ENCODE assay signal across 12 mouse cellular contexts in genomic region chr10:79553176-79553575, GRCm38 (mm10). TPM values are rescaled to one million over a fixed set of nuclear protein-coding genes. Genes with fewer than 3 reads are reported as not detected.
A peak's percentile ranks its signal among the peaks of the same experiment; 100 is the strongest.
DNase-seq lines count a peak whose midpoint lies in the region; ATAC-seq lines count a peak whose summit lies in the region.
"Had no signal": no experiment of that assay in that cellular context is flagged by ENCODE, and none has a peak within 500 bp of the region (broad histone marks: within the 10 kb centered on the region; RNA-seq: fewer than 3 reads in every experiment).

No protein-coding gene starts in this region.

- peak overlapping the region; percentile 78 for H3K4me2 ChIP-seq in forebrain, embryonic 12.5 days
- peak overlapping the region; percentile 85; the same call in 1 of the 2 replicates for H3K4me2 ChIP-seq in neural tube, embryonic 14.5 days (ENCODE audit: low read depth, low read length)

- H3K27me3 ChIP-seq in forebrain, embryonic 12.5 days = no peaks in the 10 kb centered on the region
- no peaks in the 10 kb centered on the region for H3K27me3 ChIP-seq in limb, embryonic 10.5 days (ENCODE audit: low read depth, poor library complexity, severe bottlenecking)
- no peaks in the 10 kb centered on the region for H3K27me3 ChIP-seq in neural tube, embryonic 14.5 days (ENCODE audit: control insufficient read depth, insufficient read depth, low read length)

- H3K27ac ChIP-seq in forebrain, embryonic 12.5 days = no peak overlapping the region
- H3K27ac ChIP-seq in limb, embryonic 10.5 days = no peak overlapping the region
- H3K27ac ChIP-seq in neural tube, embryonic 14.5 days (ENCODE audit: low read depth, low read length) = no peak overlapping the region

- no peak for ATAC-seq in forebrain, embryonic 12.5 days (ENCODE audit: low FRiP score)
- ATAC-seq in neural tube, embryonic 14.5 days (ENCODE audit: low read depth) = no peak
- ATAC-seq in CD4-positive, CD25-positive, alpha-beta regulatory T cell, adult 4 months = no peak

- H3K4me3 ChIP-seq in forebrain, embryonic 12.5 days (replicated peaks) = peak overlapping the region; percentile 96; the same call in 1 of the 2 replicates
- H3K4me3 ChIP-seq in limb, embryonic 10.5 days = peak overlapping the region; percentile 98
- peak overlapping the region; percentile 83 for H3K4me3 ChIP-seq in neural tube, embryonic 14.5 days (ENCODE audit: low read depth, low read length)

- peak overlapping the region; percentile 98; the same call in 1 of the 2 replicates for H3K9ac ChIP-seq in forebrain, embryonic 12.5 days
- H3K9ac ChIP-seq in neural tube, embryonic 14.5 days (replicated peaks; ENCODE audit: low read depth, low read length) = no peak overlapping the region

- 92% methylated on average over 6 of the region's 6 CpGs for WGBS in forebrain, embryonic 12.5 days
- 94% methylated on average over 6 of the region's 6 CpGs for WGBS in limb, embryonic 10.5 days
- WGBS in neural tube, embryonic 14.5 days = 90% methylated on average over 6 of the region's 6 CpGs

- H3K36me3 ChIP-seq in forebrain, embryonic 12.5 days (replicated peaks) = peaks cover 24% of the 10 kb centered on the region
- H3K36me3 ChIP-seq in limb, embryonic 10.5 days = peaks cover 33% of the 10 kb centered on the region
- H3K36me3 ChIP-seq in neural tube, embryonic 14.5 days (ENCODE audit: control insufficient read depth, insufficient read depth, low read length) = peaks cover 20% of the 10 kb centered on the region
- H3K36me3 ChIP-seq: G1E had no signal

- H3K4me1 ChIP-seq in forebrain, embryonic 12.5 days = peaks cover 29% of the 10 kb centered on the region
- peaks cover 30% of the 10 kb centered on the region for H3K4me1 ChIP-seq in limb, embryonic 10.5 days
- peaks cover 13% of the 10 kb centered on the region for H3K4me1 ChIP-seq in neural tube, embryonic 14.5 days (ENCODE audit: control insufficient read depth, insufficient read depth, low read length)

- no peaks in the 10 kb centered on the region for H3K9me3 ChIP-seq in forebrain, embryonic 12.5 days
- no peaks in the 10 kb centered on the region for H3K9me3 ChIP-seq in limb, embryonic 10.5 days (replicated peaks)
- H3K9me3 ChIP-seq in neural tube, embryonic 14.5 days (ENCODE audit: control insufficient read depth, low read length) = no peaks in the 10 kb centered on the region

- peak; percentile 7 for DNase-seq in kidney, postnatal 10 days
- no peak for DNase-seq in kidney, adult 9 months
- peak; percentile 24 for DNase-seq in limb, embryonic 10.5 days (ENCODE audit: low spot score)
- DNase-seq in layer of hippocampus, adult 8-10 months (ENCODE audit: low spot score in 2 of 2) = no peak
- DNase-seq: lung, postnatal 10 days; right cerebral cortex, adult 18-20 months had no signal

RNA-seq across cellular contexts. Expression of gene Mier2, which starts 1.8 kb away (rescaled TPM):
- polyA plus RNA-seq in forebrain, embryonic 12.5 days (2016; fragmentation: Nextera tagmentation; extraction: Ambion mirVana) = 69.0 and 70.6 TPM in 2 replicates
- polyA plus RNA-seq in limb, embryonic 10.5 days (2016; fragmentation: Nextera tagmentation; extraction: Ambion mirVana) = 71.3 and 79.8 TPM in 2 replicates
- polyA plus RNA-seq in neural tube, embryonic 14.5 days (2014; fragmentation: Nextera tagmentation; extraction: Ambion mirVana) = 54.2 and 59.9 TPM in 2 replicates
- 10 to 100 TPM; 14.4 to 15.1 TPM for polyA plus RNA-seq in CD4-positive, CD25-positive, alpha-beta regulatory T cell, adult 4 months (2017; shearing (Covaris generic))
- 10 to 100 TPM; 51.2 to 72.3 (median 53.0) TPM for total RNA-seq in layer of hippocampus, adult 8-10 months (2022)
- total RNA-seq: G1E had no signal

RNA-seq across cellular contexts. Expression of gene Plpp2, which starts 19.6 kb away (rescaled TPM):
- 9.2 and 10.6 TPM in 2 replicates for polyA plus RNA-seq in forebrain, embryonic 12.5 days (2016; fragmentation: Nextera tagmentation; extraction: Ambion mirVana)
- 26.6 and 29.3 TPM in 2 replicates for polyA plus RNA-seq in limb, embryonic 10.5 days (2016; fragmentation: Nextera tagmentation; extraction: Ambion mirVana)
- polyA plus RNA-seq in neural tube, embryonic 14.5 days (2014; fragmentation: Nextera tagmentation; extraction: Ambion mirVana) = 18.3 and 22.6 TPM in 2 replicates
- 1 to 10 TPM; 2.8 to 3.8 TPM for polyA plus RNA-seq in CD4-positive, CD25-positive, alpha-beta regulatory T cell, adult 4 months (2017; shearing (Covaris generic))
- 1 to 10 TPM; 5.6 to 9.3 (median 6.9) TPM for total RNA-seq in layer of hippocampus, adult 8-10 months (2022)
- total RNA-seq: G1E had no signal

RNA-seq across cellular contexts. Expression of gene Theg, which starts 34.0 kb away (rescaled TPM):
- polyA plus RNA-seq in forebrain, embryonic 12.5 days (2016; fragmentation: Nextera tagmentation; extraction: Ambion mirVana) = not detected in 2 replicates
- not detected in 2 replicates for polyA plus RNA-seq in limb, embryonic 10.5 days (2016; fragmentation: Nextera tagmentation; extraction: Ambion mirVana)
- polyA plus RNA-seq in neural tube, embryonic 14.5 days (2014; fragmentation: Nextera tagmentation; extraction: Ambion mirVana) = not detected in 2 replicates
- not detected for polyA plus RNA-seq in CD4-positive, CD25-positive, alpha-beta regulatory T cell, adult 4 months (2017; shearing (Covaris generic))
- under 1 TPM in 1 of 4 experiments, not detected in 3; 0.61 TPM for total RNA-seq in layer of hippocampus, adult 8-10 months (2022)
- total RNA-seq: G1E; hematopoietic stem cell, adult 5-6 weeks had no signal
- polyA plus RNA-seq: brain, embryonic 14.5 days; G1E had no signal

Comparison
In these comparisons a context has a peak if more than half of its experiments do, and no peak if none do; other contexts are left out.
1. DNase-seq: peak in kidney, postnatal 10 days (single experiment) and limb, embryonic 10.5 days (single experiment); none in kidney, adult 9 months (single experiment) and layer of hippocampus, adult 8-10 months (0 of 2).
2. Peak in every context shown above with its lines, with median percentiles within 50 percentile points of each other: H3K4me3 ChIP-seq.